Mouse (Mus musculus): Measurements from ENCODE around the gene Agbl3. TPM values are rescaled to one million over a fixed set of nuclear protein-coding genes. Genes with fewer than 3 reads are reported as not detected.

Gene Agbl3
- polyA plus RNA-seq, 1 experiment from 2014 or later, result 4.7 TPM

GRCm38 (mm10) chr6:34874101-34874921, 94.1 kb downstream of the Agbl3 start:
- H3K9ac ChIP-seq (ENCODE audit: low read depth, low read length), result no peak overlapping the region
- TF ChIP-seq CTCF (IDR thresholded peaks at IDR 0.05; ENCODE audit: low read depth), result peak; percentile 51
- no peak for ATAC-seq
- peaks cover 10% of the 10 kb centered on the region; the same call in 1 of the 2 replicates for H3K36me3 ChIP-seq (ENCODE audit: control insufficient read depth, insufficient read depth)
- H3K4me3 ChIP-seq (ENCODE audit: low read depth, low read length), result no peak overlapping the region
- peaks cover 5% of the 10 kb centered on the region; the same call in 1 of the 2 replicates for H3K4me1 ChIP-seq (replicated peaks; ENCODE audit: control insufficient read depth, insufficient read depth, low read length)
- no peaks in the 10 kb centered on the region for H3K27me3 ChIP-seq (replicated peaks; ENCODE audit: control insufficient read depth, insufficient read depth, low read length)
- no peaks in the 10 kb centered on the region for H3K9me3 ChIP-seq (ENCODE audit: control insufficient read depth)
- 58% methylated on average over 21 of the region's 21 CpGs for WGBS
- peak overlapping the region; percentile 35 for H3K27ac ChIP-seq (ENCODE audit: low read depth, low read length)
- H3K4me2 ChIP-seq (replicated peaks; ENCODE audit: low read depth), result no peak overlapping the region

- no peaks in the 10 kb centered on the region for H3K9me3 ChIP-seq (ENCODE audit: control insufficient read depth)
- TF ChIP-seq CTCF (IDR thresholded peaks at IDR 0.05; ENCODE audit: low read depth), result no peak
- H3K4me2 ChIP-seq (replicated peaks; ENCODE audit: low read depth), result no peak overlapping the region
- H3K27ac ChIP-seq (ENCODE audit: low read depth, low read length), result peak overlapping the region; percentile 93
- H3K36me3 ChIP-seq (ENCODE audit: control insufficient read depth, insufficient read depth), result peaks cover 10% of the 10 kb centered on the region; the same call in 1 of the 2 replicates
- WGBS, result 89% methylated on average over 15 of the region's 15 CpGs
- H3K4me1 ChIP-seq (replicated peaks; ENCODE audit: control insufficient read depth, insufficient read depth, low read length), result peaks cover 5% of the 10 kb centered on the region; the same call in 1 of the 2 replicates
- H3K9ac ChIP-seq (ENCODE audit: low read depth, low read length), result no peak overlapping the region
- H3K27me3 ChIP-seq (replicated peaks; ENCODE audit: control insufficient read depth, insufficient read depth, low read length), result no peaks in the 10 kb centered on the region
- no peak overlapping the region for H3K4me3 ChIP-seq (ENCODE audit: low read depth, low read length)
- no peak for ATAC-seq
Observed at GRCm38 (mm10) chr6:34875268-34875761, 95.1 kb downstream of the Agbl3 start.

- no peaks in the 10 kb centered on the region for H3K27me3 ChIP-seq (replicated peaks; ENCODE audit: control insufficient read depth, insufficient read depth, low read length)
- H3K4me1 ChIP-seq (replicated peaks; ENCODE audit: control insufficient read depth, insufficient read depth, low read length), result peaks cover 5% of the 10 kb centered on the region; the same call in 1 of the 2 replicates
- peak overlapping the region; percentile 76; the same call in 1 of the 2 replicates for H3K4me2 ChIP-seq (replicated peaks; ENCODE audit: low read depth)
- 41% methylated on average over 12 of the region's 12 CpGs for WGBS
- no peak overlapping the region for H3K4me3 ChIP-seq (ENCODE audit: low read depth, low read length)
- no peak overlapping the region for H3K9ac ChIP-seq (ENCODE audit: low read depth, low read length)
- peak; percentile 56 for TF ChIP-seq CTCF (IDR thresholded peaks at IDR 0.05; ENCODE audit: low read depth)
- H3K27ac ChIP-seq (ENCODE audit: low read depth, low read length), result peak overlapping the region; percentile 93
- H3K36me3 ChIP-seq (ENCODE audit: control insufficient read depth, insufficient read depth), result peaks cover 18% of the 10 kb centered on the region; the same call in 1 of the 2 replicates
- no peaks in the 10 kb centered on the region for H3K9me3 ChIP-seq (ENCODE audit: control insufficient read depth)
- peak; percentile 41 for ATAC-seq
Observed at GRCm38 (mm10) chr6:34875966-34876834, 96.0 kb downstream of the Agbl3 start.

DNA sequence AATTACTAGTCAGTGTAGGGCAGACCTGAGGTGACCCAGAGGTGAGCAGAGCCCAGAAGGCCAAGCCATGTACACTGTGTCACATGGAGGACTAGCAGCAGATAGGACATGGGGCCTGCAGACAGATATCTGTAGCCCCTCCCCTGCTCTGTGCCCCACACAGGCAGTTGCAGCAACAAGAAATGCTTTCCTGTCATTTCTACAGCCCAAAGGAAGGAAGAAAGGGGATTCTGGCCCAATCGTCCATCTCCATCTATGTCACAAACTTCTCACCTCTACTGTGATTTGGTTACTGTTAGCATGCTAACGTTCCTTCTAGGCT, 96.6 kb downstream of the Agbl3 start:
- Histone ChIP-seq H3K27me3 (replicated peaks; ENCODE audit: control insufficient read depth, insufficient read depth, low read length) (no peaks in the 10 kb centered on the region), H3K9me3 (ENCODE audit: control insufficient read depth) (no peaks in the 10 kb centered on the region), H3K36me3 (ENCODE audit: control insufficient read depth, insufficient read depth) (peaks cover 19% of the 10 kb centered on the region; the same call in 1 of the 2 replicates), H3K4me2 (replicated peaks; ENCODE audit: low read depth) (peak overlapping the region; percentile 76), H3K27ac (ENCODE audit: low read depth, low read length) (peak overlapping the region; percentile 93), H3K4me3 (ENCODE audit: low read depth, low read length) (peak overlapping the region; percentile 74; the same call in 1 of the 2 replicates), H3K4me1 (replicated peaks; ENCODE audit: control insufficient read depth, insufficient read depth, low read length) (peaks cover 5% of the 10 kb centered on the region; the same call in 1 of the 2 replicates), H3K9ac (ENCODE audit: low read depth, low read length) (peak overlapping the region; percentile 79; the same call in 1 of the 2 replicates)
- 19% methylated on average over 2 of the region's 2 CpGs for WGBS
- no peak for TF ChIP-seq CTCF (IDR thresholded peaks at IDR 0.05; ENCODE audit: low read depth)
- ATAC-seq, result peak; percentile 37

DNA sequence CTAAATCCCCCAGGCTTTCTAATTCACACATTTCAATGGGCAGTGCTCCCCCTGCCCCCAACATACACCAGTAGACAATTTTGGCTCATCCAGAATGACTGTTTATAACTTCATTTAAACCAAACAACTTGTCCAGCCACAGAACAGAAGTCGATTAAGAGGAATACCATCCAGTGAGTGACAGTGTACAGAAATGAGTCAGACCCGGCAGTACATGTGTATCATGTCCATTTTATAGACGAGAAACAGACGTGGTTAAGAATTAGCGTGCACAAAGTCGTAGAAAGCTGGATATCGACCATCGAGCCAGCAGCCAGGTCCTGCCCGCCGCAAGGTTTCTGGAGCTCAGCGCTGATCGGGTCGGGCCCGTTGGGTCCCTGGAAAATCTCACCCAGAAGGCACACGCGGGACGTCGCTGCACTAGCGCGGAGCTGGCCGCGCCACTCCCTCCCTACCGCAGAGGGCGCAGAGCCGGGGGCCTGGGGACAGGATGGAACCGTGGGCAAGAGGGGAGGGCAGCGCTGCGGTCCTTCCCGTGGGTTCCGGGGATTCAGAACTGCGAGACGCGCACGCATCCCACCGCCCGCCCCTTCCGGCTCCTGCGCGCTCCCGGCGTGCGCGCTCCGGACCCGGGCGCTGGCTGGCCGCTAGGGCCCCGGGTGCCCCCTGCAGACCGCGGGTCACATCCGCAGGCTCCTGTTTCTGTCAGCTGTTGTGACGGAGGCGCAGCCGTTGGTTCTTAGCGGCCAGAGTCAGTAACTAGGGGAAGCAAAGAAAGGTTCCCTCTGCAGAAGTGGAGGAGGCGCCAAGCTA, 97.5 kb downstream of the Agbl3 start, which contains the start of gene Cyren:
Gene Cyren, minus strand, starts transcription at position 552 of the 813 bp plus-strand sequence.
- H3K9ac ChIP-seq (ENCODE audit: low read depth, low read length), result peak within 1 kb of the TSS; percentile 79
- H3K27me3 ChIP-seq (replicated peaks; ENCODE audit: control insufficient read depth, insufficient read depth, low read length), result no peaks in the 10 kb centered on the region
- peaks cover 12% of the 10 kb centered on the region; the same call in 1 of the 2 replicates for H3K36me3 ChIP-seq (ENCODE audit: control insufficient read depth, insufficient read depth)
- peak; percentile 91 for ATAC-seq
- H3K9me3 ChIP-seq (ENCODE audit: control insufficient read depth), result no peaks in the 10 kb centered on the region
- H3K4me1 ChIP-seq (replicated peaks; ENCODE audit: control insufficient read depth, insufficient read depth, low read length), result peaks cover 5% of the 10 kb centered on the region; the same call in 1 of the 2 replicates
- H3K4me3 ChIP-seq (ENCODE audit: low read depth, low read length), result peak within 1 kb of the TSS; percentile 74
- peak within 1 kb of the TSS; percentile 76 for H3K4me2 ChIP-seq (replicated peaks; ENCODE audit: low read depth)
- TF ChIP-seq CTCF (IDR thresholded peaks at IDR 0.05; ENCODE audit: low read depth), result peak; percentile 86
- peak within 1 kb of the TSS; percentile 93 for H3K27ac ChIP-seq (ENCODE audit: low read depth, low read length)
- under 1% methylated on average over 56 of the region's 56 CpGs for WGBS
